Mouse (Mus musculus): ENCODE data around the gene Fbxl17. TPM values are rescaled to one million over a fixed set of nuclear protein-coding genes. Genes with fewer than 3 reads are reported as not detected.
A peak's percentile ranks its signal among the peaks of the same experiment; 100 is the strongest.

The Fbxl17 gene
- polyA plus RNA-seq, 1 experiment from 2014 or later: 6.8 TPM

GRCm38 (mm10) chr17:63176411-63176810, 323.4 kb downstream of the Fbxl17 start:
- H3K27me3 ChIP-seq (ENCODE audit: control insufficient read depth, insufficient read depth, low read length): no peaks in the 10 kb centered on the region
- no peaks in the 10 kb centered on the region for H3K36me3 ChIP-seq (ENCODE audit: control insufficient read depth, insufficient read depth, low read length)
- no peak overlapping the region for H3K4me2 ChIP-seq (ENCODE audit: low read depth, severe bottlenecking)
- H3K4me3 ChIP-seq (ENCODE audit: low read depth, low read length): no peak overlapping the region
- DNase-seq (ENCODE audit: low spot score): peak; percentile 18
- H3K9ac ChIP-seq (ENCODE audit: low read length): no peak overlapping the region
- no peaks in the 10 kb centered on the region for H3K4me1 ChIP-seq (ENCODE audit: control insufficient read depth, insufficient read depth, low read length)
- no peaks in the 10 kb centered on the region for H3K9me3 ChIP-seq (ENCODE audit: control insufficient read depth, low read length)
- ATAC-seq (ENCODE audit: insufficient number of reproducible peaks, low FRiP score, low TSS enrichment, low read depth): no peak
- WGBS: 67% methylated on average over 5 of the region's 5 CpGs
- no peak overlapping the region for H3K27ac ChIP-seq (replicated peaks; ENCODE audit: low read depth, low read length)

GRCm38 (mm10) chr17:63172697-63173096, 327.1 kb downstream of the Fbxl17 start:
- Histone ChIP-seq H3K9ac (ENCODE audit: low read length) (no peak overlapping the region), H3K27me3 (ENCODE audit: control insufficient read depth, insufficient read depth, low read length) (no peaks in the 10 kb centered on the region), H3K9me3 (ENCODE audit: control insufficient read depth, low read length) (no peaks in the 10 kb centered on the region), H3K36me3 (ENCODE audit: control insufficient read depth, insufficient read depth, low read length) (no peaks in the 10 kb centered on the region), H3K4me3 (ENCODE audit: low read depth, low read length) (no peak overlapping the region), H3K4me2 (ENCODE audit: low read depth, severe bottlenecking) (no peak overlapping the region), H3K4me1 (ENCODE audit: control insufficient read depth, insufficient read depth, low read length) (no peaks in the 10 kb centered on the region), H3K27ac (replicated peaks; ENCODE audit: low read depth, low read length) (no peak overlapping the region)
- DNase-seq (ENCODE audit: low spot score): no peak
- ATAC-seq (ENCODE audit: insufficient number of reproducible peaks, low FRiP score, low TSS enrichment, low read depth): no peak
- WGBS: 13% methylated on average over 1 of the region's 1 CpGs

- Histone ChIP-seq H3K27me3 (ENCODE audit: control insufficient read depth, insufficient read depth, low read length) (no peaks in the 10 kb centered on the region), H3K4me1 (ENCODE audit: control insufficient read depth, insufficient read depth, low read length) (no peaks in the 10 kb centered on the region)
Observed at GRCm38 (mm10) chr17:63171890-63172491, 327.8 kb downstream of the Fbxl17 start.

GRCm38 (mm10) chr17:63171264-63171663, 328.6 kb downstream of the Fbxl17 start:
- WGBS: 23% methylated on average over 5 of the region's 5 CpGs
- no peaks in the 10 kb centered on the region for H3K27me3 ChIP-seq (ENCODE audit: control insufficient read depth, insufficient read depth, low read length)

More at GRCm38 (mm10) chr17:63171890-63172491, 327.8 kb downstream of the Fbxl17 start:
- H3K4me2 ChIP-seq (ENCODE audit: low read depth, severe bottlenecking): no peak overlapping the region
- WGBS: 13% methylated on average over 5 of the region's 5 CpGs
- H3K9ac ChIP-seq (ENCODE audit: low read length): no peak overlapping the region
- H3K4me3 ChIP-seq (ENCODE audit: low read depth, low read length): no peak overlapping the region
- no peak overlapping the region for H3K27ac ChIP-seq (replicated peaks; ENCODE audit: low read depth, low read length)
- ATAC-seq (ENCODE audit: insufficient number of reproducible peaks, low FRiP score, low TSS enrichment, low read depth) (no peak), DNase-seq (ENCODE audit: low spot score) (no peak)
- no peaks in the 10 kb centered on the region for H3K36me3 ChIP-seq (ENCODE audit: control insufficient read depth, insufficient read depth, low read length)
- no peaks in the 10 kb centered on the region for H3K9me3 ChIP-seq (ENCODE audit: control insufficient read depth, low read length)

GRCm38 (mm10) chr17:63168019-63168788, 331.6 kb downstream of the Fbxl17 start:
- Histone ChIP-seq H3K4me1 (ENCODE audit: control insufficient read depth, insufficient read depth, low read length) (no peaks in the 10 kb centered on the region), H3K9me3 (ENCODE audit: control insufficient read depth, low read length) (no peaks in the 10 kb centered on the region), H3K9ac (ENCODE audit: low read length) (no peak overlapping the region), H3K4me2 (ENCODE audit: low read depth, severe bottlenecking) (no peak overlapping the region), H3K27me3 (ENCODE audit: control insufficient read depth, insufficient read depth, low read length) (no peaks in the 10 kb centered on the region), H3K27ac (replicated peaks; ENCODE audit: low read depth, low read length) (no peak overlapping the region), H3K4me3 (ENCODE audit: low read depth, low read length) (no peak overlapping the region), H3K36me3 (ENCODE audit: control insufficient read depth, insufficient read depth, low read length) (no peaks in the 10 kb centered on the region)
- DNase-seq (ENCODE audit: low spot score) (no peak), ATAC-seq (ENCODE audit: insufficient number of reproducible peaks, low FRiP score, low TSS enrichment, low read depth) (no peak)
- 78% methylated on average over 5 of the region's 5 CpGs for WGBS

More at GRCm38 (mm10) chr17:63171264-63171663, 328.6 kb downstream of the Fbxl17 start:
- no peak for ATAC-seq (ENCODE audit: insufficient number of reproducible peaks, low FRiP score, low TSS enrichment, low read depth)
- Histone ChIP-seq H3K4me1 (ENCODE audit: control insufficient read depth, insufficient read depth, low read length) (no peaks in the 10 kb centered on the region), H3K27ac (replicated peaks; ENCODE audit: low read depth, low read length) (no peak overlapping the region), H3K4me3 (ENCODE audit: low read depth, low read length) (no peak overlapping the region), H3K36me3 (ENCODE audit: control insufficient read depth, insufficient read depth, low read length) (no peaks in the 10 kb centered on the region), H3K9ac (ENCODE audit: low read length) (no peak overlapping the region), H3K4me2 (ENCODE audit: low read depth, severe bottlenecking) (no peak overlapping the region), H3K9me3 (ENCODE audit: control insufficient read depth, low read length) (no peaks in the 10 kb centered on the region)
- DNase-seq (ENCODE audit: low spot score): no peak

- DNase-seq (ENCODE audit: low spot score) (no peak), ATAC-seq (ENCODE audit: insufficient number of reproducible peaks, low FRiP score, low TSS enrichment, low read depth) (no peak)
- Histone ChIP-seq H3K36me3 (ENCODE audit: control insufficient read depth, insufficient read depth, low read length) (no peaks in the 10 kb centered on the region), H3K9me3 (ENCODE audit: control insufficient read depth, low read length) (no peaks in the 10 kb centered on the region), H3K27ac (replicated peaks; ENCODE audit: low read depth, low read length) (no peak overlapping the region), H3K4me1 (ENCODE audit: control insufficient read depth, insufficient read depth, low read length) (no peaks in the 10 kb centered on the region), H3K4me2 (ENCODE audit: low read depth, severe bottlenecking) (no peak overlapping the region), H3K27me3 (ENCODE audit: control insufficient read depth, insufficient read depth, low read length) (no peaks in the 10 kb centered on the region), H3K4me3 (ENCODE audit: low read depth, low read length) (no peak overlapping the region), H3K9ac (ENCODE audit: low read length) (no peak overlapping the region)
- WGBS: 80% methylated on average over 3 of the region's 3 CpGs
Observed at GRCm38 (mm10) chr17:63167248-63167647, 332.6 kb downstream of the Fbxl17 start.

GRCm38 (mm10) chr17:63166692-63167091, 333.1 kb downstream of the Fbxl17 start:
- Histone ChIP-seq H3K36me3 (ENCODE audit: control insufficient read depth, insufficient read depth, low read length) (no peaks in the 10 kb centered on the region), H3K4me2 (ENCODE audit: low read depth, severe bottlenecking) (no peak overlapping the region), H3K4me1 (ENCODE audit: control insufficient read depth, insufficient read depth, low read length) (no peaks in the 10 kb centered on the region), H3K27ac (replicated peaks; ENCODE audit: low read depth, low read length) (no peak overlapping the region), H3K9me3 (ENCODE audit: control insufficient read depth, low read length) (no peaks in the 10 kb centered on the region), H3K27me3 (ENCODE audit: control insufficient read depth, insufficient read depth, low read length) (no peaks in the 10 kb centered on the region), H3K4me3 (ENCODE audit: low read depth, low read length) (no peak overlapping the region), H3K9ac (ENCODE audit: low read length) (no peak overlapping the region)
- DNase-seq (ENCODE audit: low spot score): no peak
- WGBS: 74% methylated on average over 3 of the region's 3 CpGs
- no peak for ATAC-seq (ENCODE audit: insufficient number of reproducible peaks, low FRiP score, low TSS enrichment, low read depth)

- Histone ChIP-seq H3K9me3 (ENCODE audit: control insufficient read depth, low read length) (no peaks in the 10 kb centered on the region), H3K4me3 (ENCODE audit: low read depth, low read length) (no peak overlapping the region), H3K27me3 (ENCODE audit: control insufficient read depth, insufficient read depth, low read length) (no peaks in the 10 kb centered on the region), H3K9ac (ENCODE audit: low read length) (no peak overlapping the region), H3K4me1 (ENCODE audit: control insufficient read depth, insufficient read depth, low read length) (no peaks in the 10 kb centered on the region), H3K36me3 (ENCODE audit: control insufficient read depth, insufficient read depth, low read length) (no peaks in the 10 kb centered on the region), H3K27ac (replicated peaks; ENCODE audit: low read depth, low read length) (no peak overlapping the region), H3K4me2 (ENCODE audit: low read depth, severe bottlenecking) (no peak overlapping the region)
- ATAC-seq (ENCODE audit: insufficient number of reproducible peaks, low FRiP score, low TSS enrichment, low read depth): no peak
- WGBS: 89% methylated on average over 13 of the region's 13 CpGs
- DNase-seq (ENCODE audit: low spot score): no peak
Observed at GRCm38 (mm10) chr17:63165847-63166246, 334.0 kb downstream of the Fbxl17 start.

All from limb, embryonic 11.5 days (tissue).